Mouse (Mus musculus) liver, embryonic 13.5 days (tissue): ENCODE data around the gene Kank2. TPM values are rescaled to one million over a fixed set of nuclear protein-coding genes. Genes with fewer than 3 reads are reported as not detected.

ENCODE experiments used
- ATAC-seq: fragments of 200-750 bp; cut with Nextera tagmentation; 2 replicates; pipeline ENCODE4 v1.8.0; 2017; ENCODE audit warnings: low read depth, mild to moderate bottlenecking, moderate number of reproducible peaks, moderate library complexity
- DNase-seq: peaks from one replicate; pipeline ENCODE4 v3.0.0; 2022
- H3K27ac ChIP-seq: fragments of 300-500 bp; sonication (generic); 2 replicates; pipeline ENCODE4 v1.5.1; 2015; ENCODE audit warnings: moderate library complexity, mild to moderate bottlenecking, inconsistent platforms
- H3K27me3 ChIP-seq: fragments of 300-500 bp; sonication (generic); 2 replicates; pipeline ENCODE4 v1.6.1; 2015; ENCODE audit warnings: mild to moderate bottlenecking, inconsistent platforms
- H3K36me3 ChIP-seq: fragments of 300-500 bp; sonication (generic); 2 replicates; pipeline ENCODE4 v1.6.1; 2015; ENCODE audit warnings: mild to moderate bottlenecking, inconsistent platforms
- H3K4me1 ChIP-seq: fragments of 300-500 bp; sonication (generic); replicated peaks from 2 replicates; pipeline ENCODE4 v1.6.1; 2015; ENCODE audit warnings: inconsistent platforms
- H3K4me2 ChIP-seq: fragments of 300-500 bp; sonication (generic); 2 replicates; pipeline ENCODE4 v1.6.1; 2015; ENCODE audit warnings: inconsistent platforms, mild to moderate bottlenecking, moderate library complexity
- H3K4me3 ChIP-seq: fragments of 300-500 bp; sonication (generic); replicated peaks from 2 replicates; pipeline ENCODE4 v1.5.1; 2015; ENCODE audit warnings: mild to moderate bottlenecking, inconsistent platforms
- H3K9ac ChIP-seq: fragments of 300-500 bp; sonication (generic); 2 replicates; pipeline ENCODE4 v1.6.1; 2015; ENCODE audit warnings: mild to moderate bottlenecking, inconsistent platforms
- H3K9me3 ChIP-seq: fragments of 300-500 bp; sonication (generic); replicated peaks from 2 replicates; pipeline ENCODE4 v1.6.1; 2016; ENCODE audit warnings: inconsistent platforms
- WGBS: fragments of 180-500 bp; shearing (Covaris S2); methylation state at CpG from one replicate; pipeline ENCODE4 v1.1.7; 2015; ENCODE audit not compliant: insufficient replicate concordance; 5-methylcytosine and 5-hydroxymethylcytosine counted together
- polyA plus RNA-seq: library from polyadenylated mRNA; unstranded; fragments of >200 nt; fragmentation: Nextera tagmentation; extraction: Ambion mirVana; gene quantifications from 2 replicates; pipeline ENCODE4 v1.2.1, GENCODE M21; 2015

Kank2 gene
- polyA plus RNA-seq, 1 experiment from 2014 or later, result 2.6 TPM

GRCm38 (mm10) chr9:21748033-21748432, 50.5 kb downstream of the Kank2 start:
- H3K9ac ChIP-seq, result no peak overlapping the region
- no peak for DNase-seq
- no peaks in the 10 kb centered on the region for H3K27me3 ChIP-seq
- H3K4me2 ChIP-seq, result no peak overlapping the region
- ATAC-seq, result no peak
- 72% methylated on average over 7 of the region's 7 CpGs for WGBS
- peaks cover 65% of the 10 kb centered on the region for H3K36me3 ChIP-seq
- H3K9me3 ChIP-seq, result no peaks in the 10 kb centered on the region
- peaks cover 14% of the 10 kb centered on the region; the same call in 1 of the 2 replicates for H3K4me1 ChIP-seq
- peak overlapping the region; percentile 36; the same call in 1 of the 2 replicates for H3K27ac ChIP-seq
- H3K4me3 ChIP-seq, result no peak overlapping the region

GRCm38 (mm10) chr9:21747238-21747774, 51.2 kb downstream of the Kank2 start:
- no peak overlapping the region for H3K4me3 ChIP-seq
- H3K4me1 ChIP-seq, result peaks cover 11% of the 10 kb centered on the region; the same call in 1 of the 2 replicates
- no peaks in the 10 kb centered on the region for H3K9me3 ChIP-seq
- no peak overlapping the region for H3K9ac ChIP-seq
- H3K27ac ChIP-seq, result no peak overlapping the region
- DNase-seq (no peak), ATAC-seq (no peak)
- WGBS, result 71% methylated on average over 3 of the region's 3 CpGs
- no peaks in the 10 kb centered on the region for H3K27me3 ChIP-seq
- peaks cover 72% of the 10 kb centered on the region for H3K36me3 ChIP-seq
- H3K4me2 ChIP-seq, result no peak overlapping the region

- Histone ChIP-seq H3K4me1 (peaks cover 25% of the 10 kb centered on the region), H3K36me3 (peaks cover 94% of the 10 kb centered on the region), H3K4me2 (peak overlapping the region; percentile 34), H3K27ac (peak overlapping the region; percentile 78), H3K9me3 (no peaks in the 10 kb centered on the region), H3K4me3 (no peak overlapping the region), H3K27me3 (no peaks in the 10 kb centered on the region), H3K9ac (peak overlapping the region; percentile 42)
- DNase-seq, result peak; percentile 30
- ATAC-seq, result peak; percentile 84
- WGBS, result 50% methylated on average over 11 of the region's 11 CpGs
These were observed 57.0 kb downstream of the Kank2 start for GRCm38 (mm10) chr9:21741514-21741913.

GRCm38 (mm10) chr9:21740427-21740826, 58.1 kb downstream of the Kank2 start:
- Histone ChIP-seq H3K27me3 (no peaks in the 10 kb centered on the region), H3K9me3 (no peaks in the 10 kb centered on the region), H3K9ac (no peak overlapping the region), H3K4me3 (no peak overlapping the region), H3K4me2 (no peak overlapping the region), H3K36me3 (peaks cover 94% of the 10 kb centered on the region), H3K4me1 (peaks cover 25% of the 10 kb centered on the region), H3K27ac (no peak overlapping the region)
- ATAC-seq (no peak), DNase-seq (no peak)
- WGBS, result 82% methylated on average over 14 of the region's 14 CpGs

GRCm38 (mm10) chr9:21738776-21739175, 59.8 kb downstream of the Kank2 start:
- Histone ChIP-seq H3K4me3 (no peak overlapping the region), H3K27me3 (no peaks in the 10 kb centered on the region), H3K4me2 (no peak overlapping the region), H3K36me3 (peaks cover 94% of the 10 kb centered on the region), H3K9me3 (no peaks in the 10 kb centered on the region), H3K4me1 (peaks cover 25% of the 10 kb centered on the region), H3K27ac (0 out of 2 replicates have a peak overlapping the region, but pooled peaks have one; percentile 4), H3K9ac (no peak overlapping the region)
- no peak for DNase-seq
- 83% methylated on average over 7 of the region's 7 CpGs for WGBS
- no peak for ATAC-seq

GRCm38 (mm10) chr9:21737188-21737587, 61.4 kb downstream of the Kank2 start:
- Histone ChIP-seq H3K27me3 (no peaks in the 10 kb centered on the region), H3K4me1 (peaks cover 24% of the 10 kb centered on the region), H3K27ac (peak overlapping the region; percentile 34), H3K4me3 (no peak overlapping the region), H3K4me2 (no peak overlapping the region), H3K9ac (no peak overlapping the region), H3K9me3 (no peaks in the 10 kb centered on the region), H3K36me3 (peaks cover 98% of the 10 kb centered on the region)
- DNase-seq (no peak), ATAC-seq (no peak)
- WGBS, result 92% methylated on average over 10 of the region's 10 CpGs

GRCm38 (mm10) chr9:21736580-21736979, 62.0 kb downstream of the Kank2 start:
- no peak overlapping the region for H3K9ac ChIP-seq
- ATAC-seq (peak; percentile 30), DNase-seq (no peak)
- peaks cover 18% of the 10 kb centered on the region for H3K4me1 ChIP-seq
- 77% methylated on average over 3 of the region's 3 CpGs for WGBS
- H3K27ac ChIP-seq, result peak overlapping the region; percentile 34
- H3K9me3 ChIP-seq, result no peaks in the 10 kb centered on the region
- H3K4me3 ChIP-seq, result no peak overlapping the region
- H3K4me2 ChIP-seq, result no peak overlapping the region
- H3K27me3 ChIP-seq, result no peaks in the 10 kb centered on the region
- peaks cover 98% of the 10 kb centered on the region for H3K36me3 ChIP-seq

GRCm38 (mm10) chr9:21735126-21735525, 63.4 kb downstream of the Kank2 start:
- H3K9ac ChIP-seq, result no peak overlapping the region
- 85% methylated on average over 14 of the region's 14 CpGs for WGBS
- peaks cover 6% of the 10 kb centered on the region; the same call in 1 of the 2 replicates for H3K4me1 ChIP-seq
- H3K4me2 ChIP-seq, result no peak overlapping the region
- H3K4me3 ChIP-seq, result no peak overlapping the region
- ATAC-seq (no peak), DNase-seq (no peak)
- H3K27me3 ChIP-seq, result no peaks in the 10 kb centered on the region
- H3K36me3 ChIP-seq, result peaks cover 100% of the 10 kb centered on the region
- no peaks in the 10 kb centered on the region for H3K9me3 ChIP-seq
- no peak overlapping the region for H3K27ac ChIP-seq

- Histone ChIP-seq H3K9me3 (no peaks in the 10 kb centered on the region), H3K27me3 (no peaks in the 10 kb centered on the region), H3K4me3 (no peak overlapping the region), H3K36me3 (peaks cover 99% of the 10 kb centered on the region), H3K27ac (no peak overlapping the region), H3K4me2 (no peak overlapping the region), H3K4me1 (peaks cover 15% of the 10 kb centered on the region), H3K9ac (no peak overlapping the region)
- no peak for DNase-seq
- no peak for ATAC-seq
- 90% methylated on average over 7 of the region's 7 CpGs for WGBS
These were observed 64.6 kb downstream of the Kank2 start for GRCm38 (mm10) chr9:21733989-21734388.

GRCm38 (mm10) chr9:21733446-21733845, 65.1 kb downstream of the Kank2 start:
- H3K9ac ChIP-seq, result no peak overlapping the region
- no peak for ATAC-seq
- WGBS, result 90% methylated on average over 17 of the region's 17 CpGs
- H3K9me3 ChIP-seq, result no peaks in the 10 kb centered on the region
- no peaks in the 10 kb centered on the region for H3K27me3 ChIP-seq
- no peak for DNase-seq
- H3K36me3 ChIP-seq, result peaks cover 96% of the 10 kb centered on the region
- H3K4me1 ChIP-seq, result peaks cover 21% of the 10 kb centered on the region
- H3K27ac ChIP-seq, result no peak overlapping the region
- H3K4me2 ChIP-seq, result no peak overlapping the region
- H3K4me3 ChIP-seq, result no peak overlapping the region

- 88% methylated on average over 9 of the region's 9 CpGs for WGBS
- DNase-seq (no peak), ATAC-seq (no peak)
- Histone ChIP-seq H3K27me3 (no peaks in the 10 kb centered on the region), H3K4me3 (no peak overlapping the region), H3K9me3 (no peaks in the 10 kb centered on the region), H3K9ac (no peak overlapping the region), H3K27ac (no peak overlapping the region), H3K4me2 (no peak overlapping the region), H3K4me1 (peaks cover 32% of the 10 kb centered on the region), H3K36me3 (peaks cover 95% of the 10 kb centered on the region)
These were observed 66.3 kb downstream of the Kank2 start for GRCm38 (mm10) chr9:21732288-21732687.

GRCm38 (mm10) chr9:21729264-21729663, 69.3 kb downstream of the Kank2 start:
- H3K9ac ChIP-seq, result peak overlapping the region; percentile 27; the same call in 1 of the 2 replicates
- no peak overlapping the region for H3K4me3 ChIP-seq
- no peaks in the 10 kb centered on the region for H3K9me3 ChIP-seq
- no peak overlapping the region for H3K4me2 ChIP-seq
- peaks cover 74% of the 10 kb centered on the region for H3K36me3 ChIP-seq
- 70% methylated on average over 7 of the region's 7 CpGs for WGBS
- no peak overlapping the region; the same call in 1 of the 2 replicates for H3K27ac ChIP-seq
- H3K27me3 ChIP-seq, result no peaks in the 10 kb centered on the region
- ATAC-seq (no peak), DNase-seq (no peak)
- H3K4me1 ChIP-seq, result peaks cover 54% of the 10 kb centered on the region
